Mouse (Mus musculus) kidney, adult 2 months (tissue): ENCODE measurements around the gene Ankfy1.

Experiments used
- CTCF ChIP-seq: fragments of 200-500 bp; conservative IDR thresholded peaks from 2 replicates; pipeline ENCODE4 v1.5.1; 2011; ENCODE audit warnings: low read depth, mild to moderate bottlenecking, control low read depth, low read length, moderate library complexity, mixed read lengths; ENCODE audit not compliant: insufficient read depth, insufficient read length
- POLR2A ChIP-seq: fragments of 200-500 bp; IDR thresholded peaks from one replicate; pipeline ENCODE4 v1.6.1; 2011; ENCODE audit warnings: low read depth, low read length, control low read depth

GRCm38 (mm10) chr11:72769061-72769460 is 79.3 kb downstream of the Ankfy1 start:
- TF ChIP-seq CTCF (no peak), POLR2A (no peak)
